ENCODE assay signal across 22 mouse cellular contexts in the genomic region with DNA sequence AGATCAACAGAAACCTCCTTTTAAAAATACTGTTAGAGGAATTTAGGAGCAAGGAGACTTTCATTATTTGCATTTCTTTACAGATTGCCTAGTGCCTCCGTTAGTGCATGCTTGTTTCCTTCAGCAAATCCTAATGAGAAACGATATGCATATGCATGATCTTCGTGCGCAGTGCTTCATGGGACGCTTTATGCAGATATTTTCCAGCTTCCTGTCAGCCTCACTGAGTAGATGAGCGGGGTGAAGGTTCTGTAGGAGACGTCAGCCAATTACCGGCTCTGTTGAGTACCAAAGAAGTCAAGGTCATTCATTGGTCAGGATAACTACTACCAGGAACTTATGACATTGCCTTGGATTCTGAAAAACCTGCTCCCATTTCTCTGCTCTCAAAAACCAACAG.
A peak's percentile ranks its signal among the peaks of the same experiment; 100 is the strongest.
DNase-seq lines count a peak whose midpoint lies in the region; ATAC-seq lines count a peak whose summit lies in the region.
"Had no signal": no experiment of that assay in that cellular context is flagged by ENCODE, and none has a peak within 500 bp of the region (broad histone marks: within the 10 kb centered on the region; RNA-seq: fewer than 3 reads in every experiment).

No protein-coding gene starts in this region.

- peak; percentile 48; the same call in 1 of the 2 replicates for ATAC-seq in hindbrain, embryonic 12.5 days (ENCODE audit: low FRiP score)
- ATAC-seq in midbrain, embryonic 16.5 days = peak; percentile 75
- ATAC-seq: intestine, embryonic 16.5 days had no signal

- H3K4me1 ChIP-seq in hindbrain, embryonic 12.5 days = no peaks in the 10 kb centered on the region
- H3K4me1 ChIP-seq in midbrain, embryonic 16.5 days (ENCODE audit: control insufficient read depth, insufficient read depth, low read length) = no peaks in the 10 kb centered on the region
- H3K4me1 ChIP-seq: liver, embryonic 13.5 days; lung, embryonic 15.5 days had no signal

- H3K4me3 ChIP-seq in hindbrain, embryonic 12.5 days = no peak overlapping the region
- no peak overlapping the region for H3K4me3 ChIP-seq in midbrain, embryonic 16.5 days (ENCODE audit: low read depth, low read length)
- H3K4me3 ChIP-seq: erythroblast, embryonic 14.5 days; liver, embryonic 13.5 days; lung, embryonic 15.5 days had no signal

- no peaks in the 10 kb centered on the region for H3K36me3 ChIP-seq in hindbrain, embryonic 12.5 days
- H3K36me3 ChIP-seq in midbrain, embryonic 16.5 days (ENCODE audit: control insufficient read depth, insufficient read depth, low read length) = no peaks in the 10 kb centered on the region
- H3K36me3 ChIP-seq: G1E; liver, embryonic 13.5 days; lung, embryonic 15.5 days had no signal

- H3K27me3 ChIP-seq in hindbrain, embryonic 12.5 days = no peaks in the 10 kb centered on the region
- H3K27me3 ChIP-seq in midbrain, embryonic 16.5 days (ENCODE audit: control insufficient read depth, insufficient read depth, low read depth, low read length) = no peaks in the 10 kb centered on the region
- H3K27me3 ChIP-seq: liver, embryonic 13.5 days; lung, embryonic 15.5 days had no signal

- no peak overlapping the region for H3K9ac ChIP-seq in hindbrain, embryonic 12.5 days
- H3K9ac ChIP-seq in midbrain, embryonic 16.5 days (ENCODE audit: low read depth, low read length) = no peak overlapping the region
- H3K9ac ChIP-seq: liver, embryonic 13.5 days; lung, embryonic 15.5 days had no signal

- WGBS in hindbrain, embryonic 12.5 days = 55% methylated on average over 8 of the region's 8 CpGs
- WGBS in midbrain, embryonic 16.5 days = 53% methylated on average over 8 of the region's 8 CpGs

- H3K4me2 ChIP-seq in hindbrain, embryonic 12.5 days (replicated peaks) = 0 out of 2 replicates have a peak overlapping the region, but pooled peaks have one; percentile 1
- peak overlapping the region; percentile 3 for H3K4me2 ChIP-seq in midbrain, embryonic 16.5 days (ENCODE audit: low read length)
- H3K4me2 ChIP-seq: heart, embryonic 11.5 days; liver, embryonic 13.5 days; lung, embryonic 15.5 days had no signal

- intact Hi-C loops in heart, postnatal 36 days (cut with DNase I) = no loop called here

- DNase-seq in R1 (ENCODE audit: low read depth, low spot score) = peak; percentile 8
- DNase-seq in brain, adult 2 months (ENCODE audit: low read depth, low spot score) = peak; percentile 21
- DNase-seq in adrenal gland, adult 18-20 months (ENCODE audit: low spot score in 2 of 2) = no peak
- DNase-seq in heart, postnatal 36 days = no peak
- DNase-seq in cerebellum, adult 9-11 months = no peak
- DNase-seq: adrenal gland, adult 2 months; cerebellum, adult 18-20 months; heart, postnatal 14 days; left cerebral cortex, postnatal 4 days; liver, embryonic 13.5 days; right cerebral cortex, postnatal 25 days; thymus, postnatal 25 days had no signal

- H3K9me3 ChIP-seq in hindbrain, embryonic 12.5 days (replicated peaks) = no peaks in the 10 kb centered on the region
- H3K9me3 ChIP-seq in midbrain, embryonic 16.5 days (replicated peaks; ENCODE audit: control insufficient read depth, low read length, poor library complexity, severe bottlenecking) = no peaks in the 10 kb centered on the region
- H3K9me3 ChIP-seq: G1E; liver, embryonic 13.5 days; lung, embryonic 15.5 days had no signal

- no peak overlapping the region for H3K27ac ChIP-seq in hindbrain, embryonic 12.5 days
- H3K27ac ChIP-seq in midbrain, embryonic 16.5 days (ENCODE audit: low read length) = no peak overlapping the region
- H3K27ac ChIP-seq: kidney, postnatal 0 days; liver, embryonic 13.5 days; lung, embryonic 15.5 days; macrophage; stomach, postnatal 0 days had no signal

Comparison
In these comparisons a context has a peak if more than half of its experiments do, and no peak if none do; other contexts are left out.
1. DNase-seq: peak in R1 (single experiment) and brain, adult 2 months (single experiment); none in adrenal gland, adult 18-20 months (0 of 2), heart, postnatal 36 days (0 of 2) and cerebellum, adult 9-11 months (single experiment).